Mouse (Mus musculus) G1E-ER4 (cell line): Measurements from ENCODE around the gene Cabcoco1. TPM values are rescaled to one million over a fixed set of nuclear protein-coding genes. Genes with fewer than 3 reads are reported as not detected.

Experiments used
- GATA1 ChIP-seq: IDR thresholded peaks from one replicate; pipeline ENCODE4 v1.8.0; 2012; ENCODE audit warnings: low read length, inconsistent platforms
- polyA plus RNA-seq: library from polyadenylated mRNA; stranded (reverse); fragments of >175 nt; gene quantifications from 2 replicates; pipeline ENCODE4 v1.2.3, GENCODE M21; 2012

Cabcoco1 gene
- polyA plus RNA-seq, 1 experiment = not detected

DNA sequence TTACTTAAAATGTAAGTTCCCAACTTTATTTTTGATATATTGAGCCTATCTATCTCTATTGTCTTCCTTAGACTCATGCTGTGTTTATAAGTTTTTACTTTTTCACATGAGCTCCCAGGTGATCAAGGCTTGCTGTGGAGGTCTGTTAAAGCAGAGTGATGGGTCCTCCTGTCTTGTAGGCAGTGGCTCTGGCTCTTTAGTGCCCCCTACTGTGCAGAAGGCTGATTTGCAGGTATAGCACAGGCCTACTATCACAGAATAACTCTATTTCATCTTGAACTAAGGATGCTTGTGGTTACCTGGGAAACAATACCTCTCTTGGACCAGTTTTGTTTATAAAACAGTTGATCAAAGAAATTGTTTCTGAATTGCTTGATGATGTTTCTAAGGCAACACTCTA lies 87.2 kb downstream of the Cabcoco1 start:
- TF ChIP-seq GATA1 = no peak

DNA sequence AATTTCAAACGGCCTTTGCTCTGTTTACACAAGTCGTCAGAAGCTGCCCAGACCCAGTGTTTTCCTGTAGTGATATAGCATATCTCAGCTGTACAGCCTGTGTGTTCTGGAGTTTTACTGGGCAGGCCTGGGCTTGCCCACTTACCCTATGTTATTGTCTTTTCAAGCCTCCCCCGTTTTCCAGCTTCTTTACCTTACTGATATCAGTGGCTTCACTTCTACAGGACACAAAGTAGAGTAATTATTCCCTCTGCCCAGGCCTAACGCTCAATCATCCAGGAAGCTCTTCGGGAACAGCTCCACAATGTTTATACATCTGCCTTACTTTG lies 94.9 kb downstream of the Cabcoco1 start:
- no peak for TF ChIP-seq GATA1

DNA sequence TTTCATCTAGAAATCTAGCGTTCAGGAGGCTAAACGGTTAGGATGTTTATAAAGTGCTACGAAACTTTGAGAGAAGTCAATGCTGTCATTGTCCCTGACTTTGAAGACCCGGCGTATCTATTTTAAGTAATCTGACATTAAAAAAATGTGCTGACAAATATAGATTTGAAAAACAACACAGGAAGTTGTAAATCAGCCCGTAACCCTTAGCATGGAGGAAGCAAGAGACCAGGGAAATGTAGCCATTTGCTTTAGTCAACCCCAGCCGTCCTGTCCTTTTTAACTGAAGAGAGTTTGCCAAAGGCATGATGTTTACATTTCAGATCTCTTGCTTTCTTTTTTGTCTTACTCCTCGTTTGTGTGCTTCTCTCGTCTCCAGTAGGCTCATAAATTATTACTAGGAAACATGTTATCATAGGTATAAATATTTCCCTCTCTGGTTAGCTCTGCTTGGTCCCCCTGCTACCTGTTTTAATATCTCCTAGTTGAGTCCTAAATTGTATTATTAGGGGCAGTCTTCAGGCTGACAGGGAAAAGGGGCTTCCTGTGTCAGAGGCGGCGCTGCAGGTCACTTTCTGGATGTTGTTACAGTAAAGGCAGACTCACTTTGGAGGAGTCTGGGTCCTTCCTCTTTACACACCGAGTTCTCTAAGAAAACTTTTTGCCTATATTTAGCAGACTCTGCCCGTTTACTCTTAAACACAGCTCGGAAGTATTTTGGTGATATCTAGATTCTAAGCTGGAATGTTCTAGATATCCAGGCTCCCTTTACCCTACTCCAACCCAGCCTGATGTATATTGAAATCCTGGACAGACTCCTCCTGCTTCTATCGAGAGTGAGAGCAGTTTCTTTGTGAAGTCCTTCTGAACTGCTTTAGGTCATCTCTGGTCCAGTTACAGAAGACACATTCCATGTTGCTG lies 95.6 kb downstream of the Cabcoco1 start:
- TF ChIP-seq GATA1 = no peak

DNA sequence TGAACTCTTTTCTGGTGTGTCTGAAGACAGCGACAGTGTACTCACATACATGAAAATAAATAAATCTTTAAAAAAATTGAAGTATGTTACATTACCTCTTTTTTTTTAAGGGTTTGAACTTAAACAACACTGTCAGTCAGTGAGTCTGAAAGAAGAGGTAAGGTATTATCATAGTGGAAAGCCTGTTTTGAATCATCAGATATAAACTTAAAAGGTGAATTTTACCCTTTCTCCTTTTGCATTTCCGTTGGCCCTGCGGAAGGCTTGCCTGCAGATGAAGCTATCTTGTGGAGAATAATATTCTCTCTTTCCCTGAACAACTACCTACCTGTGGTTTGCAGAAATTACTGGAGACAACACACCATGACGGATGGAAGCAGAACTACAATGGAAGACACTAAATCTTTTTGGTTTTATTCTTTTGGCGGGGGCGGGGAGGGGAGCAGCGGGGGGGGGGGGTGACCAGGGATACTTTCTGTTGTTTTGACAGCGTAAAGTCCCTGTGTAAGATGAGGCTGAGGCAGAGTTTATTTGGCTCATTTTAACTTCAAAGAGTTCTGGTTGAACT lies 96.4 kb downstream of the Cabcoco1 start:
- no peak for TF ChIP-seq GATA1

DNA sequence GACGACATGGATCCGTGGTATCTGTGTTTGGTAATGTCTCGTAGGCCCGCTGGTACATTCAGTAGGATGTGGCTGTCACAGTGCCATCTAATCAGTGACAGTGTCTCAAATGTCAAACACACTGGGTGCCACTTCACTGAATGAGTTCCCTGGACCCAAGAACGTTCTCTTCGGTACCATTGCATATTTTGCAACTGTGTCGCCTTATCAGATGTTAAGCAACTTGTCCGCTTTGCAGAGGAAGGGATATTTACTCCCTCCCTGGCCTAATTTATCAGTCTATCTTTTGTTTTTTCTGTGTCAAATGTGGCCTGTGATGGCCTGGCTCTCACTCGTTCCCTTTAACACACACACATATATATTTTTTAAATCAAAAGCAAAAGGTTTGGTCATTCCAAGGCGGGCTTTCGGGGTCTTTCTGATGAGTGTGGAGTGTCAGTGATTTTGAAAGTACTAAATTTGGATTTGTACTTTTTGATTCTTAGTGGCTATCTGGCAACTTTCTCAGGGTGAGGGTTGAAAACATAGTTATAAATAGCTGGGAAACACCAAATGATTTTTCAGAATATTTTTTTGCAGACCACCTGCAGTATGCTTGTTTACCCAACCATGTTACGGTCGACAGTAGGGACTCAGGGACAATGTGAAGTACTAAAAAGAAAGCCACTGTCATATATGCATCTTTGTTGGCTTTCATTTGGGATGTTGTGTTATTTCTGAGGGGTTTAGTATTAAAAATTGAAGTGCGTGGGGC lies 97.2 kb downstream of the Cabcoco1 start:
- TF ChIP-seq GATA1 = no peak

DNA sequence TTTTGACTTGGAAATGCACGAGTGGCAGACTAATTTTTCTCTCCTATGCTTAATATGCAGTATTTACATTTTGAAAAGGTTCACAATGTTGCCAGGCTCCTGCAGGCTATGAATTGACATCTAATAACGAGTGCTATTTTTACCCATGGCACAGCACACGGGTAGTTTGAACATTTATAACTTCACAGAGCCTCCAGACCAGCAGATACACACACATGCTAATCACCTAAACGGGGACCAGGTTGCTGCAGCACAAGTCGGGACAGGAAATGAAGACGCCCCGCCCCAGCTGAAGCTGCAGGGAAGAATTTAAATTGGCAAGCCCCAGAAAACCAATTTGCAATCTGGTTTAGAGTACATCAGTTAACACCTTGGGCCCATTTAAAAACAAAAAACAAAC lies 98.6 kb downstream of the Cabcoco1 start:
- TF ChIP-seq GATA1 = no peak

DNA sequence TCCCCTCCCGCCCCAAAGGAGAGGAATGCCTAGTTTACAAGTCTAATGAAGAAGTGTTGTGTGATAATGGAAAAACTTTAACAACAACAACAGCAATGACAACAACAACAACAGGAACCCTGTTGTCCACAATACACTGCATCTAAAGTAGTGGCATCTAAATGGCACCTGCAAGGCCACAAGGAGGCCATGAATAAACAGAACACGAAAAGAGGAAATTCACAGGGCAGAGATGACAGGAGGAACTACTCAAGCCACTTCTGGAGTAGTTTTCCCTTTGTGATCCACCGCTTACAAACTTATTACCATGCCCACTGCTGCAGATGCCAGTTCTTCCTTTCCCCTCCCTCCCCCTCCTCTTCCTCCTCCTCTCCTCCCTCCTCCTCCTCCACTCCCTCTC lies 99.0 kb downstream of the Cabcoco1 start:
- no peak for TF ChIP-seq GATA1

DNA sequence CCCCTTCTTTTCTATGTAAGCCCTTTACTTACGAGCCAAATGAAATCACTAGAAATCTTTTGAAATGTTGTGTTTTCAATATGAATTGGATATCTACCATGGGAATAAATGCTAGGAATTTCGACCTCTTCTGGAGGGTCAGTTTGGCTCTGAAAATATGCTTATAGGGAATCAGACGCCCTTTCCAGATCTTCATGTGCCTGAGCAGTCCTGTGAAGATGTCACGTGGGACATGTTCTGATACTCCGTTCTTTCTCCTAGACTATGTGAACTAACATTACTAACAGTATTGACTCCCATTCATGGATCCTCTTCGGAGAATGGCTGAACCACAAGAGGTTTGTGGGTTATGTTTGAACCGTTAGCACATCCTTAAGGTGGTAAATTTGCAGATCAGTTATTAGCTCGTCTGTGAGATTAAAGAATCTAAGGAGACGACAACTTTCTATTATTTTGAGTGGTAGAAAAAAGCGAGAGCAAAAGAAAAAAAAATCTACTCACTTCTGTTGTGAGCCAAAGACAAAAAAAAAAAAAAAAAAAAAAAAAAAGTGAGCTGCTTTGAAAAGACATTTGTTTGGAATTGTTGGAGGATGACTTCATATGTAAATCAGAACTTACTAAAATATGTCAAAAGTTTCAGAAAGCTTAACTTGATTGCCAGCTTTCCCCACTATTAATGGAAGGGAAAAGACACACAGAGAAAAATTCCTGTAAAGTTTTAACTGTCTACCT lies 99.6 kb downstream of the Cabcoco1 start:
- TF ChIP-seq GATA1 = no peak

DNA sequence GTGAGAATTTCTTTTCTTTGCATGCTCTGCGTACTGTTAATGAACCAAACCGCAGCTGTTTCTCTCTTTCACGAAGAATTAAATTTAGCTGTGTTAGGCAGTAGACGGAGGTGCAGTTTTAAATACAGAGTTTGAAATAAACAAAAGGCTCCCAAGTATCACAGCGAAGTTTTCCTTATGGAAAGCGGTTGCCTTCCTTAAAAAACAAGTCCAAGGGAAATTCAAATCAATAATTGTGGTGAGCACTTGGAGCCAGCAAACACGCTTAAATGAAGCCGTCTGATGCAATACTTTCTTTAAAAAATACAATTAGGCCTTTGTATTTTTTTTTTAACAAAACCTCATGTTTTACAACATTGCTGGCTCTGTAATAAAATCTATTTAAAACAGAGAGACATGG lies 101.2 kb downstream of the Cabcoco1 start:
- TF ChIP-seq GATA1 = no peak

DNA sequence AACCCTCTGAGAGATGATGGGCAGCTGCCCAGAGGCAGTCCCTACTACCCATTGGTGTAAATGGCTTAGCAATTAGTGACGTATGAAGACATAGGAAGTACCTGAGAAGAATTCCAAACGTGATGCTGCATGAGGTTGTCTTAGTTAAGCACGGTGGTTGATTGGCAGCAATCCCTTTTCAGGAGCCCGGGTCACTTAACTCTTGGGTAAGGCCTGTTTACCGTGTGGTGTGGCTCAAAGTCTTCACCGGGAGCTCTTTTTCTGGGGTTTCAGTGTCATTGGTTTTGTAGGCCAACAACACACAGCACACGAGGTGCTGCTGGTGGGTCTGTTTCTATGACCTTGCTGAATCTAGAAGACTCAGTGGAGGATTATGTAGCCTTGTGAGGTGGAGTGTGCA lies 105.9 kb downstream of the Cabcoco1 start:
- no peak for TF ChIP-seq GATA1

DNA sequence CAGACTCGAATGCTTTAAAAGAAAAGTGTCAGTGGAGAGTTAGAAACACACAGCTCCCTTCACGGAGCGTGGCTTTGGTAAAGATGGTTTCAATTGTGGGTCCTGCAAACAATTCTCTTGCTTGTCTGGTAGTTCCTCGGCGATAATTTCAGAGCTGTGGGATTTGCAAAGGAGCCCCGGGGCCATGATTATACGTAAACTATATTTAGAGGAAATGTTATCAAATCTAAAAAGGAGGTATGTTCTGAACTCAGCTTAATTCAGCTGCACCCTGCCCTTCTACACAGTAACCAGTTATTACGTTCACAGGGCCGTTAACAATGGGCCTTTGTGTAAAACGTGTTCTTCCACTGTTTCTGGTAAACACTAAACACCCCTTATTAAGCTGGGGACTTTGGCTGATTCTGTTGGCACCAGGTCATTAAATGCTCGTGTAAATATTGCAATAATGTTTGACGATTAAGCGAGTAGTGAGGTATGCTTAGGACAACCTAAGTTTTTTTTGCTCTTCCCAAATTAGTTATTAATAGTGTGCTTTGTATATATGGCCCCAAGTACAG lies 106.6 kb downstream of the Cabcoco1 start:
- no peak for TF ChIP-seq GATA1

DNA sequence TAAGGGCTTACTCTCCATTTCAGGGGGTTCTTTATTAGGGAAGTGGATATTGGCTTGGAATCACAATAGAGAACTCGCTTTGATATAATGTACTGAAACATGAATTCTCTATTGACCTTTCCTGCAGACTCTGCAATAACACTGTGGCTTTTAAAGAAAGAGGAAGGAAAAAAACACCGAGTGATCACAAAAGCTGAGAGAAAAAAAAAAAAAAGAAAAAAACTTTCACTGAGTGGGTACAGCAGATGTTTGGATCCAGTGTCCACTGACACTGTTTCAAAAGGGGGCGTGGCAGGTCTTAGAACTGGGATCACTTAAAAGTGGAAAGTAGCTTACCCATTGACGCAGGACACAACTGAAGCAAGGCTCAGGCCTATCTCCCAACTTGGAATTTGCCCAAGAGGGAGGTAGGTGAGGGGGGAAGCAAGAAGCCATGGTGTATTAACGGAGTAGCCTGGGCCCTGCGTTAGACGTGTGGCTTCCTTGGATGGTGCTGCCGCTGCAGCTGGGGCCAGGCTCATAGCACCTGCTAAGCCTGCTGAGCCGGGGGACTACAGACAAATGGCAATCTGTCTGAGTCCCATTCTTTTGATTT lies 107.6 kb downstream of the Cabcoco1 start:
- no peak for TF ChIP-seq GATA1

DNA sequence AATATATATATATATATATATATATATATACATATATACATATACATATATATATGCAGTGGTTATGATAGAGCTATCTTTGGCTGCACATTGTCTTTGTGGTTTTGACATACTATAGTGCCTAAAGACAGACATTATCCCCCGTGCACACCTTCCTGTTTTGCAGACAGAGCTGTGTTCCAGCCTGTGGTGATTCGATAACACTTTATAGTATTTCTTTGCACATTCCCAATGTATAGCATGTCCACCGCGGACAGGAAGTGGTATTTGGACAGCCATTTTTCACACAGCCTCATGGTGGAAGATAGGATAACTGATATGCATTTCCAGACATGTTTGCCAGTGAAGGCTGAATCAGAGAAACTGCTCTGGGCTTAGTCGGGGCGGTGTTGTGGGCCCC lies 110.3 kb downstream of the Cabcoco1 start:
- TF ChIP-seq GATA1 = no peak

DNA sequence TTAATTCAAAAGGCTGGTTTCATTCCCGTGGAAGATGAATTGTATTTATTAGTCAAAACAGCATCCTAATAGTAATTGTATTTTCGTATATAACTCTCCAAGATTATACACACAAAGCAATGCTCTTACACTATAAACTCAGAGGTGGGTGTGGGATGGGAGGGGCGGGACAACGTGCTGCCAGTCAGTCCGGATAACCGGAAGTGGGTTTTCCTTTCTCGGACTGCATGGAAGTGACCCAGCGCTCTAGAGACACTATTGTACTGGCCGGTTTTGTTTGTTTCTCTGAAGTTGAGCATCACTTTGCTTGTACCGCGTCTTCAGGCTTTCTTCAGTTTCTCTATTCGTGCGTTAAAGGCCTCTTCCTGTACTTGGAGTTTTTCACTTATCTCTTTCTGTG lies 110.8 kb downstream of the Cabcoco1 start:
- no peak for TF ChIP-seq GATA1

DNA sequence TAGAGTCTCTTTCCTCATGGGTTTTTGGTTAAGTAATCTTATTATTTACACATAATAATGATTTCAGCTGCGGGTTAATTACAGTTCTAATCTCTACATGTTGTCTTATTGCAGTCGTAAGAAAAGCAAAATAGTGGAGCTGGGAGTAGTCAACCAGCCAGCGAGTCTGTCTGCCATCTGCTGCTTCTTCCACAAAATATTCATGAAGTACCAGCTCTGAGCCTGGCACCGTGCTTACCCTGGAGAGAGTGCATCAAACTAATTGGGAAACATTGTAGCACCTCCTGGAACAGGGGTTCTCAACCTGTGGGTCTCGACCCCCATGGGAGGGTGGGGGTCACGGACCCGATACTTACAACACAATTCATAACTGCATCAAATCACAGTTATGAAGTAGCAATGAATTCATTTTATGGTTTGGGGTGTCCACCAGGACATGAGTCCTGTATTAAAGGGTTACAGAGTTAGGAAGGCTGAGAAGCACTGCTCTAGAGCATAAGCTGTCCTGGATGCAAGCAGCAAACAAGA lies 121.2 kb downstream of the Cabcoco1 start:
- no peak for TF ChIP-seq GATA1
